Mouse (Mus musculus): ENCODE measurements at regions not wholly inside any gene's neighbourhood (a gene's known extent, or its start where the extent isn't known, plus 50 kb on each side); places are given as distances from the start of the nearest gene placed in this dataset.

- no peak for ATAC-seq
- 85% methylated on average over 2 of the region's 2 CpGs for WGBS
- H3K36me3 ChIP-seq (ENCODE audit: control insufficient read depth, insufficient read depth, low read length): no peaks in the 10 kb centered on the region
- no peak overlapping the region for H3K4me3 ChIP-seq (ENCODE audit: low read length)
- H3K4me2 ChIP-seq (ENCODE audit: low read length): no peak overlapping the region
- H3K27me3 ChIP-seq (replicated peaks; ENCODE audit: control insufficient read depth, insufficient read depth, low read length): no peaks in the 10 kb centered on the region
- H3K9me3 ChIP-seq (ENCODE audit: control insufficient read depth, low read length): no peaks in the 10 kb centered on the region
- H3K27ac ChIP-seq (ENCODE audit: low read depth, low read length): no peak overlapping the region
- H3K4me1 ChIP-seq (ENCODE audit: control insufficient read depth, insufficient read depth, low read depth, low read length): no peaks in the 10 kb centered on the region
- no peak overlapping the region for H3K9ac ChIP-seq (ENCODE audit: low read depth, low read length)
Measured at GRCm38 (mm10) chr6:103959002-103959401, 448.6 kb downstream of the Chl1 start.

GRCm38 (mm10) chr6:103967811-103968420, 457.5 kb downstream of the Chl1 start:
- H3K27ac ChIP-seq (ENCODE audit: low read depth, low read length): no peak overlapping the region
- H3K9ac ChIP-seq (ENCODE audit: low read depth, low read length): no peak overlapping the region
- no peaks in the 10 kb centered on the region for H3K36me3 ChIP-seq (ENCODE audit: control insufficient read depth, insufficient read depth, low read length)
- 94% methylated on average over 1 of the region's 1 CpGs for WGBS
- no peaks in the 10 kb centered on the region for H3K9me3 ChIP-seq (ENCODE audit: control insufficient read depth, low read length)
- no peak overlapping the region for H3K4me2 ChIP-seq (ENCODE audit: low read length)
- H3K4me1 ChIP-seq (ENCODE audit: control insufficient read depth, insufficient read depth, low read depth, low read length): no peaks in the 10 kb centered on the region
- no peak overlapping the region for H3K4me3 ChIP-seq (ENCODE audit: low read length)
- no peak for ATAC-seq
- H3K27me3 ChIP-seq (replicated peaks; ENCODE audit: control insufficient read depth, insufficient read depth, low read length): no peaks in the 10 kb centered on the region

GRCm38 (mm10) chr6:103999186-103999585, 488.8 kb downstream of the Chl1 start:
- WGBS: 80% methylated on average over 1 of the region's 1 CpGs
- H3K27ac ChIP-seq (ENCODE audit: low read depth, low read length): no peak overlapping the region
- no peaks in the 10 kb centered on the region for H3K27me3 ChIP-seq (replicated peaks; ENCODE audit: control insufficient read depth, insufficient read depth, low read length)
- no peaks in the 10 kb centered on the region for H3K9me3 ChIP-seq (ENCODE audit: control insufficient read depth, low read length)
- H3K4me2 ChIP-seq (ENCODE audit: low read length): no peak overlapping the region
- no peak overlapping the region for H3K9ac ChIP-seq (ENCODE audit: low read depth, low read length)
- H3K4me1 ChIP-seq (ENCODE audit: control insufficient read depth, insufficient read depth, low read depth, low read length): no peaks in the 10 kb centered on the region
- H3K4me3 ChIP-seq (ENCODE audit: low read length): no peak overlapping the region
- no peaks in the 10 kb centered on the region for H3K36me3 ChIP-seq (ENCODE audit: control insufficient read depth, insufficient read depth, low read length)
- ATAC-seq: no peak

- Histone ChIP-seq H3K9ac (ENCODE audit: low read depth, low read length) (no peak overlapping the region), H3K4me1 (ENCODE audit: control insufficient read depth, insufficient read depth, low read depth, low read length) (no peaks in the 10 kb centered on the region), H3K27ac (ENCODE audit: low read depth, low read length) (no peak overlapping the region), H3K27me3 (replicated peaks; ENCODE audit: control insufficient read depth, insufficient read depth, low read length) (no peaks in the 10 kb centered on the region), H3K4me3 (ENCODE audit: low read length) (no peak overlapping the region), H3K9me3 (ENCODE audit: control insufficient read depth, low read length) (no peaks in the 10 kb centered on the region), H3K4me2 (ENCODE audit: low read length) (peak overlapping the region; percentile 39), H3K36me3 (ENCODE audit: control insufficient read depth, insufficient read depth, low read length) (no peaks in the 10 kb centered on the region)
- WGBS: 7% methylated on average over 9 of the region's 9 CpGs
- ATAC-seq: peak; percentile 78
Measured at GRCm38 (mm10) chr6:104028439-104029091, 464.0 kb upstream of the Cntn6 start.

GRCm38 (mm10) chr6:104038853-104039252, 453.7 kb upstream of the Cntn6 start:
- H3K9me3 ChIP-seq (ENCODE audit: control insufficient read depth, low read length): no peaks in the 10 kb centered on the region
- H3K9ac ChIP-seq (ENCODE audit: low read depth, low read length): no peak overlapping the region
- H3K27me3 ChIP-seq (replicated peaks; ENCODE audit: control insufficient read depth, insufficient read depth, low read length): no peaks in the 10 kb centered on the region
- H3K36me3 ChIP-seq (ENCODE audit: control insufficient read depth, insufficient read depth, low read length): no peaks in the 10 kb centered on the region
- ATAC-seq: no peak
- H3K27ac ChIP-seq (ENCODE audit: low read depth, low read length): no peak overlapping the region
- H3K4me2 ChIP-seq (ENCODE audit: low read length): no peak overlapping the region
- H3K4me3 ChIP-seq (ENCODE audit: low read length): no peak overlapping the region
- H3K4me1 ChIP-seq (ENCODE audit: control insufficient read depth, insufficient read depth, low read depth, low read length): no peaks in the 10 kb centered on the region

GRCm38 (mm10) chr6:104040450-104040849, 452.1 kb upstream of the Cntn6 start:
- WGBS: 88% methylated on average over 2 of the region's 2 CpGs
- no peak for ATAC-seq
- H3K4me2 ChIP-seq (ENCODE audit: low read length): no peak overlapping the region
- H3K36me3 ChIP-seq (ENCODE audit: control insufficient read depth, insufficient read depth, low read length): no peaks in the 10 kb centered on the region
- no peak overlapping the region for H3K27ac ChIP-seq (ENCODE audit: low read depth, low read length)
- no peaks in the 10 kb centered on the region for H3K27me3 ChIP-seq (replicated peaks; ENCODE audit: control insufficient read depth, insufficient read depth, low read length)
- H3K4me3 ChIP-seq (ENCODE audit: low read length): no peak overlapping the region
- no peaks in the 10 kb centered on the region for H3K9me3 ChIP-seq (ENCODE audit: control insufficient read depth, low read length)
- no peak overlapping the region for H3K9ac ChIP-seq (ENCODE audit: low read depth, low read length)
- no peaks in the 10 kb centered on the region for H3K4me1 ChIP-seq (ENCODE audit: control insufficient read depth, insufficient read depth, low read depth, low read length)

GRCm38 (mm10) chr6:104055996-104056395, 436.6 kb upstream of the Cntn6 start:
- 84% methylated on average over 1 of the region's 1 CpGs for WGBS
- Histone ChIP-seq H3K4me3 (ENCODE audit: low read length) (no peak overlapping the region), H3K4me1 (ENCODE audit: control insufficient read depth, insufficient read depth, low read depth, low read length) (no peaks in the 10 kb centered on the region), H3K27ac (ENCODE audit: low read depth, low read length) (no peak overlapping the region), H3K9me3 (ENCODE audit: control insufficient read depth, low read length) (no peaks in the 10 kb centered on the region), H3K9ac (ENCODE audit: low read depth, low read length) (no peak overlapping the region), H3K4me2 (ENCODE audit: low read length) (no peak overlapping the region), H3K27me3 (replicated peaks; ENCODE audit: control insufficient read depth, insufficient read depth, low read length) (no peaks in the 10 kb centered on the region), H3K36me3 (ENCODE audit: control insufficient read depth, insufficient read depth, low read length) (no peaks in the 10 kb centered on the region)
- no peak for ATAC-seq

- H3K9me3 ChIP-seq (ENCODE audit: control insufficient read depth, low read length): no peaks in the 10 kb centered on the region
- no peaks in the 10 kb centered on the region for H3K36me3 ChIP-seq (ENCODE audit: control insufficient read depth, insufficient read depth, low read length)
- H3K4me1 ChIP-seq (ENCODE audit: control insufficient read depth, insufficient read depth, low read depth, low read length): no peaks in the 10 kb centered on the region
- no peaks in the 10 kb centered on the region for H3K27me3 ChIP-seq (replicated peaks; ENCODE audit: control insufficient read depth, insufficient read depth, low read length)
- no peak overlapping the region for H3K27ac ChIP-seq (ENCODE audit: low read depth, low read length)
- ATAC-seq: no peak
- no peak overlapping the region for H3K4me3 ChIP-seq (ENCODE audit: low read length)
- H3K4me2 ChIP-seq (ENCODE audit: low read length): no peak overlapping the region
- no peak overlapping the region for H3K9ac ChIP-seq (ENCODE audit: low read depth, low read length)
Measured at GRCm38 (mm10) chr6:104061692-104062263, 430.8 kb upstream of the Cntn6 start.

- Histone ChIP-seq H3K27ac (ENCODE audit: low read depth, low read length) (no peak overlapping the region), H3K36me3 (ENCODE audit: control insufficient read depth, insufficient read depth, low read length) (no peaks in the 10 kb centered on the region), H3K27me3 (replicated peaks; ENCODE audit: control insufficient read depth, insufficient read depth, low read length) (no peaks in the 10 kb centered on the region), H3K4me2 (ENCODE audit: low read length) (no peak overlapping the region), H3K4me1 (ENCODE audit: control insufficient read depth, insufficient read depth, low read depth, low read length) (no peaks in the 10 kb centered on the region), H3K4me3 (ENCODE audit: low read length) (no peak overlapping the region), H3K9me3 (ENCODE audit: control insufficient read depth, low read length) (no peaks in the 10 kb centered on the region), H3K9ac (ENCODE audit: low read depth, low read length) (no peak overlapping the region)
- 52% methylated on average over 3 of the region's 3 CpGs for WGBS
- peak; percentile 64; the same call in 1 of the 2 replicates for ATAC-seq
Measured at GRCm38 (mm10) chr6:104080581-104080980, 412.0 kb upstream of the Cntn6 start.
